Mouse (Mus musculus) liver, adult 2 months (tissue): Measurements from ENCODE around the gene Meig1. TPM values are rescaled to one million over a fixed set of nuclear protein-coding genes. Genes with fewer than 3 reads are reported as not detected.
"Not testable (repeated sequence)": the region's sequence is repeated elsewhere in the genome, so short reads cannot be mapped to it uniquely, and the experiment has no call there.

Experiments used
- DNase-seq: peaks from one replicate; pipeline ENCODE4 v3.0.0-alpha.2; 2011; ENCODE audit warnings: low read depth, low spot score; ENCODE audit errors: extremely low read depth
- H3K27ac ChIP-seq: fragments of 200-500 bp; replicated peaks from 2 replicates; pipeline ENCODE4 v1.5.1; 2012; ENCODE audit warnings: low read depth, mild to moderate bottlenecking, control low read depth, inconsistent platforms, low read length; ENCODE audit not compliant: insufficient read depth
- H3K27me3 ChIP-seq: fragments of 200-500 bp; 2 replicates; pipeline ENCODE4 v1.6.1; 2012; ENCODE audit warnings: mild to moderate bottlenecking, moderate library complexity, low read length, inconsistent platforms; ENCODE audit not compliant: control insufficient read depth, insufficient read depth
- H3K36me3 ChIP-seq: fragments of 200-500 bp; 2 replicates; pipeline ENCODE4 v1.6.1; 2012; ENCODE audit warnings: low read length, inconsistent platforms; ENCODE audit not compliant: control insufficient read depth, insufficient read depth
- H3K4me1 ChIP-seq: fragments of 200-500 bp; 2 replicates; pipeline ENCODE4 v1.6.1; 2011; ENCODE audit warnings: low read length; ENCODE audit not compliant: control insufficient read depth, insufficient read depth
- H3K4me3 ChIP-seq: fragments of 200-500 bp; 2 replicates; pipeline ENCODE4 v1.5.1; 2011; ENCODE audit warnings: low read depth, mild to moderate bottlenecking, control low read depth, low read length, moderate library complexity; ENCODE audit not compliant: insufficient read depth
- H3K79me2 ChIP-seq: fragments of 200-500 bp; 2 replicates; pipeline ENCODE4 v1.6.1; 2012; ENCODE audit warnings: inconsistent platforms, mild to moderate bottlenecking, low read length, moderate library complexity; ENCODE audit not compliant: control insufficient read depth, insufficient read depth
- H3K9ac ChIP-seq: fragments of 200-500 bp; 2 replicates; pipeline ENCODE4 v1.6.1; 2012; ENCODE audit warnings: low read depth, mild to moderate bottlenecking, control low read depth, inconsistent platforms, low read length
- CTCF ChIP-seq: fragments of 200-500 bp; IDR thresholded peaks from 2 replicates; pipeline ENCODE4 v1.5.1; 2011; ENCODE audit warnings: low read depth, low read length, control low read depth
- POLR2A ChIP-seq: fragments of 200-500 bp; IDR thresholded peaks from 2 replicates; pipeline ENCODE4 v1.6.1; 2011; ENCODE audit warnings: low read length, control low read depth; ENCODE audit not compliant: insufficient read depth; ENCODE audit errors: extremely low read depth
- WGBS: fragments of 180-500 bp; shearing (Covaris S2); methylation state at CpG from one replicate; pipeline ENCODE4 v1.1.7; 2018; 5-methylcytosine and 5-hydroxymethylcytosine counted together
- polyA plus RNA-seq: library from polyadenylated mRNA; depleted of rRNA; stranded (reverse); fragments of >200 nt; gene quantifications from 2 replicates; pipeline ENCODE4 v1.2.3, GENCODE M21; 2012
- total RNA-seq: library from RNA; depleted of rRNA; stranded (reverse); fragments of >200 nt; gene quantifications from 2 replicates; pipeline ENCODE4 v1.2.3, GENCODE M21; 2014

The Meig1 gene
- total and polyA plus RNA-seq, 2 experiments = not detected

DNA sequence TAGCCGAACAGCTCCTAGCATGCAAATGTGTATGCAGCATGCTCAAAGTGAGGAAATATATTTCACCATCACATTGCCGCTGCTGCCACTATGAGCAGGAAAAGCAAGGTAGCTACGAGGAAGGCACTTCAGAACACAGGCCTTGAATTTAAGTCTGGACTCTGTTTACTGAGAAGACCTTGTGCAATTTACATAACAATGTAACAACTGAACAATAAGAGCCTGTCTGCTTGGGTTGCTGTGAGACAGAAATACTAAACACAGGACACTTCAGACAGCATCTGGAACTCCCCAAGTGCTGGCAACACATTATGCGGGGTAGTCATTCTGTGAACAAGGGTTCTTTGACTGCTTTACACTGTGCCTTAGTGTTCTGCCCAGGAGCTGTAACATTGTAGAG is 2.3 kb downstream of the Meig1 start:
- no peaks in the 10 kb centered on the region for H3K27me3 ChIP-seq
- H3K79me2 ChIP-seq = no peaks in the 10 kb centered on the region
- no peak overlapping the region for H3K4me3 ChIP-seq
- H3K4me1 ChIP-seq = peaks cover 12% of the 10 kb centered on the region
- WGBS = 91% methylated on average over 4 of the region's 4 CpGs
- H3K36me3 ChIP-seq = no peaks in the 10 kb centered on the region
- H3K9ac ChIP-seq = no peak overlapping the region
- H3K27ac ChIP-seq = no peak overlapping the region
- DNase-seq = no peak
- no peak for TF ChIP-seq POLR2A
- TF ChIP-seq CTCF = no peak

DNA sequence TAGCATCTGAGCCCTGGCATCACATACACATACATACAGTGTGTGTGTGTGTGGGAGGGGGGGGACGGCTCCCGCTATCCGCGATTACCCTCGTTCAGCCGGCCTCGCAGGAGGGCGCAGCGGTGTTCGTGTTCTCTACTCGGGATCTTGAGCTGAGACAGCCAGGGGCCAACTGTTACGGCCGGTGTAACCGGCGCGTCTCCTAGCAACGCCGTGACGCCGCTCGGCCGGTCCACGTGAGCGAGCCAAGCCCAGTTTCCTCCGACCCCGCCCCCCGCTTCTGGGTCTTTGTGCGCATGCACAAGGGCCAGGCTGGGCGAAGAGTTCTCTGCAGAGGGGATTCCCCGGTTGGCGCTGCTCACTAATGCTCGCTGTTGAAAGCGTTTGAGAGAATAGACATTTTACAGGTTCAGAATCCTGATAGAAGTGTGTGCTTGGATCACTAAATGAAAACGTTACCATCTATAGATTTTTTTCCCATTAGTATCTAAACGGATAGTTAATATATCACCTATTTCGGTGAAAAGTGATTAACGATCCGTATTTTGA is 3.5 kb downstream of the Meig1 start:
- peak; percentile 79 for DNase-seq
- Histone ChIP-seq H3K79me2 (no peaks in the 10 kb centered on the region), H3K36me3 (no peaks in the 10 kb centered on the region), H3K4me3 (peak overlapping the region; percentile 60), H3K9ac (peak overlapping the region; percentile 69), H3K27ac (peak overlapping the region; percentile 22), H3K27me3 (no peaks in the 10 kb centered on the region), H3K4me1 (peaks cover 10% of the 10 kb centered on the region)
- under 1% methylated on average over 38 of the region's 38 CpGs for WGBS
- TF ChIP-seq POLR2A (no peak; the same call in 1 of the 2 replicates), CTCF (no peak)

DNA sequence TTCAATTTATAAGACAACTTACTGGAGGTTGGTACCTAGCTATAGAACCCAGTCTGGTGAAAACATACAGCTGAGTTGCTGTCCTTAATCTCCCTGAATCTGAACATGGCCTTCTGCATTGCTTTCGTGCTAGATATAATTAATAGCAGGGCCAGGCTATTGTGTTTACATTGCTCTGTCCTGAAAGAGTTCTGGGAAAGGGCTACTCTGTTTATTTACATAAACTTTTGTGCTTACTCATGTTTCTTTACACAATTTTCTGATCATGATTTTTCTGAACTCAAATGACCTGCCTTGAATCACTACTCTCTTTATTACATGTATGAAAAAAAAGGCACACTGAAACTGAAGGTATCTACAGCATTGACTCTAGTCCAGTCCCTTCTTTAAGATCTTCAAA is 6.8 kb downstream of the Meig1 start:
- peaks cover 8% of the 10 kb centered on the region for H3K4me1 ChIP-seq
- no peaks in the 10 kb centered on the region for H3K79me2 ChIP-seq
- no peak for TF ChIP-seq CTCF
- TF ChIP-seq POLR2A = no peak
- no peaks in the 10 kb centered on the region for H3K27me3 ChIP-seq
- no peak overlapping the region for H3K27ac ChIP-seq
- no peak overlapping the region for H3K9ac ChIP-seq
- 18% methylated on average over 1 of the region's 1 CpGs for WGBS
- DNase-seq = peak; percentile 70
- no peak overlapping the region for H3K4me3 ChIP-seq
- H3K36me3 ChIP-seq = no peaks in the 10 kb centered on the region

DNA sequence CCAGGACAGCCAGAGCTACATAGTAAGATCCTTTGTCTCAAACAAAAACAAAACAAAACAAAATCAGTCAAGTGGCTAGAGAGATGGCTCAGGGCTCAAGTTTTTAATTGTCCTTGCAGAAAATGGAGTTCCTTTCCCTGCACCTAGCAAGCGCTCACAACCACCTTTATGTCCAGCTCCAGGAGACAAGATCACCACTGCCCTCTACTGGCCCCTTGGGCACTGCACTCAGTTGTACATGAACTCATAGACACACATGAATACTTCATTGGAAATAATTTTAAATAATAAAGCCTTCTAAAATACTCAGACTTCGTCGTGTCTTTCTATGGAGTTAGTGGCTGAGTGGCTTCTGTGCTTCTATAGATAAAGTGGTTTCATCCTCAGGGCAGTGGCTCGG is 8.2 kb downstream of the Meig1 start:
- H3K4me1 ChIP-seq = peaks cover 8% of the 10 kb centered on the region
- no peaks in the 10 kb centered on the region for H3K36me3 ChIP-seq
- no peak overlapping the region for H3K27ac ChIP-seq
- DNase-seq = peak; percentile 59
- no peaks in the 10 kb centered on the region for H3K79me2 ChIP-seq
- no peak overlapping the region for H3K9ac ChIP-seq
- H3K27me3 ChIP-seq = no peaks in the 10 kb centered on the region
- H3K4me3 ChIP-seq = no peak overlapping the region
- no peak for TF ChIP-seq POLR2A
- peak; percentile 80 for TF ChIP-seq CTCF
- WGBS = 51% methylated on average over 4 of the region's 4 CpGs

DNA sequence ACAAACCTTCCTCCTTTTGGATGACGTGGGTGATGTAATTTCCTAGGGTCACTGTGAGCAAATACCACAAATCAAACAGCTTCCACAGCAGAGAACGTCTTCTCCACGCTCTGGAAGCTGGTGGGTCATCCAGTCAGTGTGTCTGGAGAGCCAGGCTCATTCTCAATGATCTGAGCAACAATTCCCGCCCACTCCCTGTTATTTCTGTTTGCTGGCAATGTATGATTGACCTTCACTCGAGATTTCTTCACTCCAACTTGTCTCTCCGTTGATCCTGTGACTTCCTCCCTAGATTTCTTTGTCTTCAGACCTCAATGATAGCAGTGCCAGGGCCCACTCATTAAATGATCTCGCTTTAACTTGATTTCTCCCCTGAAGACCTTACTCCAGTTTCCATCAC is 14.7 kb downstream of the Meig1 start:
- 43% methylated on average over 7 of the region's 7 CpGs for WGBS
- Histone ChIP-seq H3K36me3 (no peaks in the 10 kb centered on the region), H3K79me2 (no peaks in the 10 kb centered on the region), H3K27ac (no peak overlapping the region), H3K4me3 (no peak overlapping the region), H3K9ac (no peak overlapping the region), H3K27me3 (no peaks in the 10 kb centered on the region), H3K4me1 (no peaks in the 10 kb centered on the region; the same call in 1 of the 2 replicates)
- TF ChIP-seq CTCF = no peak
- no peak for TF ChIP-seq POLR2A
- DNase-seq = no peak

DNA sequence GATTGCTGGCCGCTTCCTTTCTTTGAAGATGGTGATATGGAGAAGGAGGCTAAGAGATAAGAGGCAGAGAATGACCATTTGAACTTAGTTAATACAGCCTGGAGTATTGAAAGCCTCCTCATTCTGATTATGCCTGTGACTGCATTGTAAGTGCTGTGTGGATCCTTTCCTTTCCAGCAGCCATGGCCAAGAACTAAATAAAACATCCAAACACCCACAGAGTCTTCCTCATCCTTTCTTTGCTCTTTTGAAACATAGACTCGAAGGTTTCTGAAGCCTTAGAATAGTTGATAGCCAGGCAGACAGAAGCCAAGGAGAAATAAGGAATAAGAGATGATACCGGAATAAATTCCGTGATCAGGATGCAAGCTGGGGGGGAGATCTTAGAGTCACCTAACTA is 16.5 kb downstream of the Meig1 start:
- H3K27ac ChIP-seq = no peak overlapping the region
- 79% methylated on average over 4 of the region's 4 CpGs for WGBS
- no peaks in the 10 kb centered on the region for H3K27me3 ChIP-seq
- H3K36me3 ChIP-seq = no peaks in the 10 kb centered on the region
- no peak overlapping the region for H3K9ac ChIP-seq
- H3K4me1 ChIP-seq = no peaks in the 10 kb centered on the region
- H3K4me3 ChIP-seq = no peak overlapping the region
- H3K79me2 ChIP-seq = no peaks in the 10 kb centered on the region
- no peak for TF ChIP-seq POLR2A
- DNase-seq = no peak

DNA sequence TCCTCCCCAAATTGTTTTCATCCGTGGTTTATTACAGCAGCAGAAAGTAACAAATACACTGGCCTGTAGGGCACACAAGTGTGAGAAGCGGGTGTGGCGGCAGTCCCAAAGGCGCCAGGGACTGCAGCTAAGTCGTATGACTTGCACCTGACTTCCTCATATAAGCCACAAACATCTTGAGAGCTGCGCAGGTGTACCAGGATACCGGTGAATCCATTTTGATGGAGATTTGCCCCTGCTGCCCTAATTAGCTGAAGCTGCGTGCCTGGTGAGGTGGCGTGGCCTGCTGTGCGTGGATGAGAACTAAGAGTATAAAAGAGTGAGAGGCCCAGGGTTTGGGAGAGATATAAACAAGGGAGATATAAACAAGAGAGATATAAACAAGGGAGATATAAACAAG is 25.3 kb downstream of the Meig1 start, which contains the start of gene Olah:
Olah (minus strand) TSS at position 101 of the 400 bp plus-strand sequence.
- DNase-seq, H3K36me3 ChIP-seq, H3K9ac ChIP-seq, H3K4me1 ChIP-seq, H3K27me3 ChIP-seq, H3K27ac ChIP-seq, H3K79me2 ChIP-seq, H3K4me3 ChIP-seq: not testable (repeated sequence)
- WGBS = 76% methylated on average over 10 of the region's 10 CpGs
